Mouse (Mus musculus) midbrain, embryonic 11.5 days (tissue): Measurements from ENCODE around the gene Unk. TPM values are rescaled to one million over a fixed set of nuclear protein-coding genes. Genes with fewer than 3 reads are reported as not detected.
"Not testable (repeated sequence)": the region's sequence is repeated elsewhere in the genome, so short reads cannot be mapped to it uniquely, and the experiment has no call there.

Experiments
- ATAC-seq: fragments of 200-750 bp; cut with Nextera tagmentation; 2 replicates; pipeline ENCODE4 v1.8.0; 2017; ENCODE audit warnings: moderate TSS enrichment, moderate library complexity; ENCODE audit not compliant: low FRiP score
- DNase-seq: peaks from one replicate; pipeline ENCODE4 v3.0.0; 2015; ENCODE audit warnings: low spot score; ENCODE audit errors: missing footprints
- H3K27ac ChIP-seq: fragments of 300-500 bp; sonication (generic); 2 replicates; pipeline ENCODE4 v1.5.1; 2014; ENCODE audit warnings: low read depth, low read length
- H3K27me3 ChIP-seq: fragments of 300-500 bp; sonication (generic); 2 replicates; pipeline ENCODE4 v1.6.1; 2014; ENCODE audit warnings: mild to moderate bottlenecking, low read length, moderate library complexity, mixed read lengths; ENCODE audit not compliant: control insufficient read depth, insufficient read depth
- H3K36me3 ChIP-seq: fragments of 300-500 bp; sonication (generic); 2 replicates; pipeline ENCODE4 v1.6.1; 2014; ENCODE audit warnings: mild to moderate bottlenecking, low read length, moderate library complexity, mixed read lengths; ENCODE audit not compliant: control insufficient read depth, insufficient read depth
- H3K4me1 ChIP-seq: fragments of 300-500 bp; sonication (generic); 2 replicates; pipeline ENCODE4 v1.6.1; 2014; ENCODE audit warnings: low read length; ENCODE audit not compliant: control insufficient read depth, insufficient read depth
- H3K4me2 ChIP-seq: fragments of 300-500 bp; sonication (generic); 2 replicates; pipeline ENCODE4 v1.6.1; 2014; ENCODE audit warnings: mild to moderate bottlenecking, moderate library complexity
- H3K4me3 ChIP-seq: fragments of 300-500 bp; sonication (generic); 2 replicates; pipeline ENCODE4 v1.5.1; 2014; ENCODE audit warnings: low read depth, low read length
- H3K9ac ChIP-seq: fragments of 300-500 bp; sonication (generic); 2 replicates; pipeline ENCODE4 v1.6.1; 2014; ENCODE audit warnings: low read length
- H3K9me3 ChIP-seq: fragments of 300-500 bp; sonication (generic); 2 replicates; pipeline ENCODE4 v1.6.1; 2016; ENCODE audit warnings: low read length; ENCODE audit not compliant: control insufficient read depth
- WGBS: fragments of 180-500 bp; shearing (Covaris S2); extraction: QIAGEN DNeasy Blood & Tissue Kit; methylation state at CpG from one replicate; pipeline ENCODE4 v1.1.7; 2014; 5-methylcytosine and 5-hydroxymethylcytosine counted together
- polyA plus RNA-seq: library from polyadenylated mRNA; unstranded; fragments of >200 nt; fragmentation: Nextera tagmentation; extraction: Ambion mirVana; gene quantifications from 2 replicates; pipeline ENCODE4 v1.2.1, GENCODE M21; 2014

Gene Unk
- polyA plus RNA-seq, 1 experiment from 2014 or later: 23.4 TPM

GRCm38 (mm10) chr11:116087194-116088130, 57.3 kb downstream of the Unk start:
- H3K36me3 ChIP-seq: peaks cover under 1% of the 10 kb centered on the region; the same call in 1 of the 2 replicates
- H3K4me3 ChIP-seq: peak overlapping the region; percentile 45
- no peaks in the 10 kb centered on the region for H3K9me3 ChIP-seq
- peaks cover 15% of the 10 kb centered on the region for H3K4me1 ChIP-seq
- peak overlapping the region; percentile 50 for H3K9ac ChIP-seq
- WGBS: 5% methylated on average over 31 of the region's 31 CpGs
- DNase-seq: peak; percentile 98
- peak; percentile 80 for ATAC-seq
- no peak overlapping the region; the same call in 1 of the 2 replicates for H3K27ac ChIP-seq
- no peaks in the 10 kb centered on the region for H3K27me3 ChIP-seq
- H3K4me2 ChIP-seq: peak overlapping the region; percentile 56

- H3K4me2 ChIP-seq: peak overlapping the region; percentile 56; the same call in 1 of the 2 replicates
- H3K9me3 ChIP-seq: no peaks in the 10 kb centered on the region
- 82% methylated on average over 8 of the region's 8 CpGs for WGBS
- no peaks in the 10 kb centered on the region for H3K36me3 ChIP-seq
- DNase-seq (no peak), ATAC-seq (no peak)
- H3K27me3 ChIP-seq: no peaks in the 10 kb centered on the region
- no peak overlapping the region for H3K9ac ChIP-seq
- H3K4me3 ChIP-seq: no peak overlapping the region
- no peak overlapping the region for H3K27ac ChIP-seq
- peaks cover 15% of the 10 kb centered on the region for H3K4me1 ChIP-seq
Measured at GRCm38 (mm10) chr11:116088188-116088587, 58.1 kb downstream of the Unk start.

- ATAC-seq (no peak), DNase-seq (no peak)
- H3K4me1 ChIP-seq: peaks cover 15% of the 10 kb centered on the region
- H3K4me2 ChIP-seq: no peak overlapping the region
- no peaks in the 10 kb centered on the region for H3K27me3 ChIP-seq
- H3K36me3 ChIP-seq: no peaks in the 10 kb centered on the region
- H3K9me3 ChIP-seq: no peaks in the 10 kb centered on the region
- H3K4me3 ChIP-seq: no peak overlapping the region
- H3K9ac ChIP-seq: no peak overlapping the region
- WGBS: 89% methylated on average over 11 of the region's 11 CpGs
- H3K27ac ChIP-seq: no peak overlapping the region
Measured at GRCm38 (mm10) chr11:116088741-116089394, 58.7 kb downstream of the Unk start.

- no peak for ATAC-seq
- Histone ChIP-seq H3K4me3 (no peak overlapping the region), H3K9ac (no peak overlapping the region), H3K4me2 (no peak overlapping the region), H3K4me1 (peaks cover 15% of the 10 kb centered on the region), H3K27ac (no peak overlapping the region), H3K27me3 (no peaks in the 10 kb centered on the region), H3K9me3 (no peaks in the 10 kb centered on the region), H3K36me3 (no peaks in the 10 kb centered on the region)
- no peak for DNase-seq
- 90% methylated on average over 6 of the region's 6 CpGs for WGBS
Measured at GRCm38 (mm10) chr11:116089545-116089944, 59.4 kb downstream of the Unk start.

GRCm38 (mm10) chr11:116091591-116091990, 61.5 kb downstream of the Unk start:
- no peak for ATAC-seq

GRCm38 (mm10) chr11:116092959-116093358, 62.8 kb downstream of the Unk start:
- H3K4me1 ChIP-seq, H3K9me3 ChIP-seq, H3K9ac ChIP-seq, H3K4me2 ChIP-seq, H3K36me3 ChIP-seq, H3K27ac ChIP-seq, DNase-seq, ATAC-seq, H3K27me3 ChIP-seq, H3K4me3 ChIP-seq: not testable (repeated sequence)
- WGBS: 95% methylated on average over 6 of the region's 6 CpGs

More at GRCm38 (mm10) chr11:116091591-116091990, 61.5 kb downstream of the Unk start:
- Histone ChIP-seq H3K27ac (no peak overlapping the region), H3K4me2 (no peak overlapping the region), H3K9me3 (0 out of 2 replicates have a peak, but pooled peaks cover under 1% of the 10 kb centered on the region), H3K4me3 (no peak overlapping the region), H3K4me1 (peaks cover 7% of the 10 kb centered on the region; the same call in 1 of the 2 replicates), H3K27me3 (no peaks in the 10 kb centered on the region), H3K9ac (no peak overlapping the region), H3K36me3 (no peaks in the 10 kb centered on the region)
- no peak for DNase-seq
- 88% methylated on average over 6 of the region's 6 CpGs for WGBS

GRCm38 (mm10) chr11:116093771-116094565, 63.8 kb downstream of the Unk start:
- no peak for ATAC-seq
- 0 out of 2 replicates have a peak overlapping the region, but pooled peaks have one; percentile 15 for H3K27ac ChIP-seq
- no peak overlapping the region for H3K4me2 ChIP-seq
- 0 out of 2 replicates have a peak, but pooled peaks cover 3% of the 10 kb centered on the region for H3K9me3 ChIP-seq
- no peak overlapping the region for H3K4me3 ChIP-seq
- no peaks in the 10 kb centered on the region for H3K4me1 ChIP-seq
- no peak overlapping the region for H3K9ac ChIP-seq
- 69% methylated on average over 16 of the region's 16 CpGs for WGBS
- no peaks in the 10 kb centered on the region for H3K36me3 ChIP-seq
- DNase-seq: no peak
- no peaks in the 10 kb centered on the region for H3K27me3 ChIP-seq

GRCm38 (mm10) chr11:116095573-116095972, 65.5 kb downstream of the Unk start:
- Histone ChIP-seq H3K4me1 (no peaks in the 10 kb centered on the region), H3K36me3 (no peaks in the 10 kb centered on the region), H3K4me2 (no peak overlapping the region), H3K9me3 (0 out of 2 replicates have a peak, but pooled peaks cover 3% of the 10 kb centered on the region), H3K27ac (no peak overlapping the region), H3K4me3 (no peak overlapping the region), H3K27me3 (no peaks in the 10 kb centered on the region), H3K9ac (no peak overlapping the region)
- ATAC-seq: no peak
- 88% methylated on average over 3 of the region's 3 CpGs for WGBS
- no peak for DNase-seq
